Mouse (Mus musculus) liver, embryonic 15.5 days (tissue): ENCODE results near the gene Ephx1. TPM values are rescaled to one million over a fixed set of nuclear protein-coding genes. Genes with fewer than 3 reads are reported as not detected.

Experiments
- ATAC-seq: fragments of 200-750 bp; cut with Nextera tagmentation; 2 replicates; pipeline ENCODE4 v1.8.0; 2017; ENCODE audit warnings: moderate number of reproducible peaks, mild to moderate bottlenecking, moderate library complexity; ENCODE audit not compliant: insufficient read depth
- H3K27ac ChIP-seq: fragments of 300-500 bp; sonication (generic); replicated peaks from 2 replicates; pipeline ENCODE4 v1.5.1; 2015; ENCODE audit warnings: mild to moderate bottlenecking, inconsistent platforms
- H3K27me3 ChIP-seq: fragments of 300-500 bp; sonication (generic); 2 replicates; pipeline ENCODE4 v1.6.1; 2015; ENCODE audit warnings: mild to moderate bottlenecking, inconsistent platforms
- H3K36me3 ChIP-seq: fragments of 300-500 bp; sonication (generic); replicated peaks from 2 replicates; pipeline ENCODE4 v1.6.1; 2015; ENCODE audit warnings: moderate library complexity, mild to moderate bottlenecking, inconsistent platforms
- H3K4me1 ChIP-seq: fragments of 300-500 bp; sonication (generic); replicated peaks from 2 replicates; pipeline ENCODE4 v1.6.1; 2015; ENCODE audit warnings: inconsistent platforms
- H3K4me2 ChIP-seq: fragments of 300-500 bp; sonication (generic); 2 replicates; pipeline ENCODE4 v1.6.1; 2015; ENCODE audit warnings: moderate library complexity, mild to moderate bottlenecking, inconsistent platforms
- H3K4me3 ChIP-seq: fragments of 300-500 bp; sonication (generic); replicated peaks from 2 replicates; pipeline ENCODE4 v1.5.1; 2015; ENCODE audit warnings: mild to moderate bottlenecking, inconsistent platforms
- H3K9ac ChIP-seq: fragments of 300-500 bp; sonication (generic); 2 replicates; pipeline ENCODE4 v1.6.1; 2015; ENCODE audit warnings: moderate library complexity, mild to moderate bottlenecking, inconsistent platforms
- H3K9me3 ChIP-seq: fragments of 300-500 bp; sonication (generic); replicated peaks from 2 replicates; pipeline ENCODE4 v1.6.1; 2016; ENCODE audit warnings: inconsistent platforms
- WGBS: fragments of 180-500 bp; shearing (Covaris S2); methylation state at CpG from one replicate; pipeline ENCODE4 v1.1.7; 2015; ENCODE audit warnings: mixed read lengths; ENCODE audit not compliant: insufficient replicate concordance; 5-methylcytosine and 5-hydroxymethylcytosine counted together
- polyA plus RNA-seq: library from polyadenylated mRNA; unstranded; fragments of >200 nt; fragmentation: Nextera tagmentation; extraction: Ambion mirVana; gene quantifications from 2 replicates; pipeline ENCODE4 v1.2.1, GENCODE M21; 2015

The Ephx1 gene
- polyA plus RNA-seq, 1 experiment from 2014 or later: 7.5 TPM

- Histone ChIP-seq H3K4me3 (no peak overlapping the region), H3K27me3 (0 out of 2 replicates have a peak, but pooled peaks cover 3% of the 10 kb centered on the region), H3K9me3 (no peaks in the 10 kb centered on the region), H3K4me1 (peaks cover 3% of the 10 kb centered on the region), H3K36me3 (peaks cover 44% of the 10 kb centered on the region), H3K4me2 (no peak overlapping the region), H3K9ac (no peak overlapping the region), H3K27ac (no peak overlapping the region)
- 55% methylated on average over 14 of the region's 14 CpGs for WGBS
- ATAC-seq: peak; percentile 51
These were observed 46.5 kb downstream of the Ephx1 start for GRCm38 (mm10) chr1:180974126-180974746.

DNA sequence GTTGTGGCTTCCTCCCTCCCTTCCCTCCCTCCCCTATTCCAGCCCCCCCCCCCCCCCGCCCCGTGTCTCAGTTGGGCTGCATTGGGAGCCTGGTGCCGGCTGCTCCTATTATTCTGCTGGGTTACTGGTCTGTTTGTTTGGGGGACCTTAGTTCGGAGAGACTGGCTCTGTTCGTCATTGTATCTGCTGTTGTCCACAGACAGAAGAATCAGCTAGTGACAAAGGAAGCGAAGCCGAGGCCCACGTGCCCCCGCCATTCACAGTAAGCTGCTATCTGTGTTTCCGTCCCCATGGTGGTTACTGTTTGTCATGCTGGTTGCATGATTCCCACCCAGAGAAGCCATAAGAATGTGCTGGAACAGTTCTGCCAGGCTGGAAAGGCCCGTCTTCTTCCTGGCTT lies 47.8 kb downstream of the Ephx1 start:
- no peak for ATAC-seq
- 0 out of 2 replicates have a peak, but pooled peaks cover 3% of the 10 kb centered on the region for H3K27me3 ChIP-seq
- WGBS: 75% methylated on average over 10 of the region's 11 CpGs
- no peak overlapping the region for H3K4me2 ChIP-seq
- H3K9ac ChIP-seq: no peak overlapping the region
- no peak overlapping the region for H3K27ac ChIP-seq
- H3K36me3 ChIP-seq: peaks cover 56% of the 10 kb centered on the region
- H3K4me3 ChIP-seq: no peak overlapping the region
- peaks cover 3% of the 10 kb centered on the region for H3K4me1 ChIP-seq
- no peaks in the 10 kb centered on the region for H3K9me3 ChIP-seq

DNA sequence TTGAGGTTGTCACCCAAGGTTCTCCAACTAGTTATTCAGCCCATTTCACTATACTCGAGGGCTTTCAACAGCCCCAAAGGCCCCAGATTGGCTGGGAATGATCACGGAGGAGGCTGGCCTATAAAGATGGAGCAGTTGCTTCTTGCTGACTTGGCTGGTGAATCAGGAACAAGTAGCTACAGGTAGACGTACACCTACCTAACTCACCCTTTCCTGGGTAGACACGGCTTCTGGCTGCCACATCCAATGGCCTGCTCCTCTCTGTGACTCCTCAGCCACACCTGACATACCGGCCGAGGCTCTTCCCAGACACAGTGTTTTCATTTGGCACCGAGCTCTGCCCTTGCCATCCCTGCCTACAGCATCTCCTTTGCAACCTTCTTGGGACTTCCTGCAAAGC lies 53.4 kb downstream of the Ephx1 start:
- no peaks in the 10 kb centered on the region for H3K9me3 ChIP-seq
- ATAC-seq: no peak

DNA sequence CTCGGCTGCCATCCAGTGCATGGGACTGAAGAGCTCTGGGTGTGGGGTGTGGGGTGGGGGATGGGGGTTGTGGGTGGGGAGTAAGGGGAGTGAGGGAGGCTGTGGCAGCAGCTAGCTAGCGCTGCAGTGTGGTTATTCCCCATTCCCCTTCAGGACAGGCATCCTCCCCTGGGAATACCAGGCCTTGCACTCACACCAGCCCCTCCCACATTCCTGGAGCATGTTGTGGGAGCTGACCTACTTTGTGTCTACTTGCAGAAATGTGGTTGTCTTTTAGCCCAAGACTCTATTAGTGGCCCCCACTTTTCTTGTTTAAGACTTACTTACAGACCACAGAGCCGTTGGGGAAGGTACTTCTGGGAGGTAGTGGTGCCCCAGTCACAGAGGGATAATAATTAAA lies 54.2 kb downstream of the Ephx1 start:
- WGBS: 65% methylated on average over 3 of the region's 3 CpGs
- no peak for ATAC-seq

More for the DNA sequence above, 53.4 kb downstream of the Ephx1 start:
- Histone ChIP-seq H3K4me3 (no peak overlapping the region), H3K27me3 (no peaks in the 10 kb centered on the region), H3K36me3 (peaks cover 86% of the 10 kb centered on the region), H3K9ac (no peak overlapping the region), H3K4me1 (no peaks in the 10 kb centered on the region), H3K27ac (no peak overlapping the region), H3K4me2 (no peak overlapping the region)
- 79% methylated on average over 7 of the region's 7 CpGs for whole genome bisulfite sequencing

GRCm38 (mm10) chr1:180965786-180966185 lies 54.9 kb downstream of the Ephx1 start:
- Histone ChIP-seq H3K4me2 (no peak overlapping the region), H3K27me3 (no peaks in the 10 kb centered on the region), H3K9me3 (no peaks in the 10 kb centered on the region), H3K4me1 (no peaks in the 10 kb centered on the region), H3K27ac (no peak overlapping the region), H3K9ac (no peak overlapping the region), H3K4me3 (no peak overlapping the region), H3K36me3 (peaks cover 86% of the 10 kb centered on the region)
- 71% methylated on average over 3 of the region's 3 CpGs for WGBS
- ATAC-seq: no peak

More for the DNA sequence above, 54.2 kb downstream of the Ephx1 start:
- H3K27me3 ChIP-seq: no peaks in the 10 kb centered on the region
- no peaks in the 10 kb centered on the region for H3K9me3 ChIP-seq
- no peak overlapping the region for H3K9ac ChIP-seq
- H3K36me3 ChIP-seq: peaks cover 86% of the 10 kb centered on the region
- H3K4me1 ChIP-seq: no peaks in the 10 kb centered on the region
- H3K4me2 ChIP-seq: no peak overlapping the region
- no peak overlapping the region for H3K27ac ChIP-seq
- no peak overlapping the region for H3K4me3 ChIP-seq

DNA sequence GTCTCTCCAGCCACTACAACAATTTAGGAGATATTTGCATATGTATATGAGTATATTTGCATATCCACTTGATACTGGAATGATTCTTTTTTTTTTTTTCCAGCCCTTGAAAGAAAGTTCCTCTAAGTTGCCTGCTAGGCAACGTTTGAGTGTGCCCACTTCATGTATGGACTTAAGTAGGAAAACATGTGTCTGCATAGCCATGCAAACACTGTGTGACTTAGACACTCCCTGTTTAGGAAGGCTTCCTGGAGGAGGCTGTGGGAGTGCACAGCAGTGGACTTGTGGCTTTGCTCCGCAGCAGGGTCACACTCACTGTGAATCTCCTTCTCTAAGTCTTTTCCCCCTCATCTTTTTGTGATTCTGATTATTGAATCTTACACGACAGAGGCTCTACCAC lies 61.9 kb downstream of the Ephx1 start:
- Histone ChIP-seq H3K4me1 (peaks cover 4% of the 10 kb centered on the region; the same call in 1 of the 2 replicates), H3K4me3 (no peak overlapping the region), H3K27ac (no peak overlapping the region), H3K9ac (no peak overlapping the region), H3K36me3 (peaks cover 73% of the 10 kb centered on the region), H3K9me3 (no peaks in the 10 kb centered on the region), H3K27me3 (no peaks in the 10 kb centered on the region), H3K4me2 (no peak overlapping the region)
- no peak for ATAC-seq
- WGBS: 62% methylated on average over 3 of the region's 3 CpGs

GRCm38 (mm10) chr1:180957989-180958388 lies 62.7 kb downstream of the Ephx1 start:
- WGBS: 65% methylated on average over 3 of the region's 3 CpGs
- Histone ChIP-seq H3K36me3 (peaks cover 70% of the 10 kb centered on the region), H3K4me1 (peaks cover 6% of the 10 kb centered on the region; the same call in 1 of the 2 replicates), H3K27ac (no peak overlapping the region), H3K9ac (no peak overlapping the region), H3K9me3 (no peaks in the 10 kb centered on the region), H3K27me3 (no peaks in the 10 kb centered on the region), H3K4me2 (no peak overlapping the region), H3K4me3 (no peak overlapping the region)
- no peak for ATAC-seq

- peaks cover 61% of the 10 kb centered on the region for H3K36me3 ChIP-seq
- no peak overlapping the region for H3K4me3 ChIP-seq
- H3K27ac ChIP-seq: no peak overlapping the region
- ATAC-seq: peak; percentile 64
- H3K9me3 ChIP-seq: no peaks in the 10 kb centered on the region
- H3K4me1 ChIP-seq: peaks cover 9% of the 10 kb centered on the region; the same call in 1 of the 2 replicates
- H3K4me2 ChIP-seq: no peak overlapping the region
- 38% methylated on average over 8 of the region's 8 CpGs for WGBS
- H3K9ac ChIP-seq: no peak overlapping the region
- no peaks in the 10 kb centered on the region for H3K27me3 ChIP-seq
These were observed 63.7 kb downstream of the Ephx1 start for GRCm38 (mm10) chr1:180956973-180957381.

GRCm38 (mm10) chr1:180956401-180956800 lies 64.3 kb downstream of the Ephx1 start:
- no peak for ATAC-seq
- Histone ChIP-seq H3K36me3 (peaks cover 61% of the 10 kb centered on the region), H3K27ac (no peak overlapping the region), H3K4me3 (no peak overlapping the region), H3K27me3 (no peaks in the 10 kb centered on the region), H3K4me2 (no peak overlapping the region), H3K4me1 (peaks cover 9% of the 10 kb centered on the region; the same call in 1 of the 2 replicates), H3K9me3 (no peaks in the 10 kb centered on the region), H3K9ac (no peak overlapping the region)
- 75% methylated on average over 8 of the region's 8 CpGs for WGBS

GRCm38 (mm10) chr1:180952808-180953207 lies 67.9 kb downstream of the Ephx1 start:
- Histone ChIP-seq H3K9ac (no peak overlapping the region), H3K4me3 (no peak overlapping the region), H3K4me2 (no peak overlapping the region), H3K27me3 (no peaks in the 10 kb centered on the region), H3K27ac (no peak overlapping the region), H3K9me3 (no peaks in the 10 kb centered on the region), H3K4me1 (peaks cover 14% of the 10 kb centered on the region), H3K36me3 (peaks cover 68% of the 10 kb centered on the region)
- 63% methylated on average over 5 of the region's 5 CpGs for WGBS
- ATAC-seq: no peak

DNA sequence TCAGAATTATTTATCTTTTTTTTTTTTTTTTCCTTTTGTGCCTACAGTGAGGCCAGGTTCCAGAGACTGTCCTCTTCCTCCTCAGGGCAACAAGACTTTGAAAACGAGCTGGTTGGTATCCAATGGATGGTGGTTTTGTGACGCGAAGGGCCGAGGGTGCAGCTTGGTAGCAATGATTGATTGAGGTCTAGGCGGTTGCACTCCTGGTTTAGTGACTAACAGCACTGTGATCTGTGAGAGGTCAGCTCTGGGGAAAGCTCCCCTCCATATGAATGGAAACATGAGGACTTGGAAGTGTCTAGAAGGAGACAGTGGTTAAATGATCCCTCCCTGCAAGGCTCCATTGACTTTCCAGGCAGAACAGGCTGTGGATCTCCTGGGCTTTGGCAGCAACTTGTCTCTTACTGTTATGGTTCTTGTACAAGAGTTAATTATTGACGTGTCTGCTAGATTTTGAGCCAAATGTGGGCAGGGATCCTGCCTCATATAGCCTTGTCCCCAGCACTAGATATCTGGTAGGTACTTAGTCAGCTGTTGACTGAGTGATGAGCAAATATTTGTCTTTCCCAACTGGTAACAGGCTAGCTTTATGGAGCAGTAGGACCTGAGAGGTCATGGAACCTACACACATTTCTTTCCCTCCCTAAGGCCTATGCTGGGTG lies 68.5 kb downstream of the Ephx1 start:
- Histone ChIP-seq H3K4me3 (no peak overlapping the region), H3K9me3 (no peaks in the 10 kb centered on the region), H3K27ac (0 out of 2 replicates have a peak overlapping the region, but pooled peaks have one; percentile 9), H3K36me3 (peaks cover 72% of the 10 kb centered on the region), H3K4me2 (no peak overlapping the region), H3K4me1 (peaks cover 13% of the 10 kb centered on the region), H3K27me3 (no peaks in the 10 kb centered on the region), H3K9ac (no peak overlapping the region)
- peak; percentile 77 for ATAC-seq
- 65% methylated on average over 6 of the region's 6 CpGs for WGBS
